Mouse (Mus musculus) kidney, postnatal 10 days (tissue): ENCODE results near the gene Irf1.
A peak's percentile ranks its signal among the peaks of the same experiment; 100 is the strongest.

ENCODE experiments used
- DNase-seq: peaks from one replicate; pipeline ENCODE4 v3.0.0; 2021; ENCODE audit warnings: mixed read lengths

Gene Irf1

DNA sequence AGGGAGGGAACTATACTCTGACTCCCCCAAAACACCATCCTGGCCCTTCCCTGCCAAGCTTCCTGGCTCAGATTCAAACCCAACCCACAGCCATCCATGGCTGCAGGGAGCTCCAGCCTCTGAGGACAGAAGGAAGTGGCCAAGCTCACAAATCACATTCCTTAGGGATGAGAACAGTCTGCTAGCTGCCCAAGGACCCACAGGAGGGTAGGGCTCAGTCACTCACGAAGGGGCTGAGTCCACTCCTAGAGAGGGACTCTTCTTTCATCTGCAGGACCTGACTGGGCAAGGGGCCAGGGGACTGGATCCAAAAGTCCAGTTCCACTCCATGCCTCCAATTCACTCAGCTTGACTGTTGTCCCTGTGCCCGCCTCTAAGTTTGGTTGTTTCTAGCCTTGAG, 8.0 kb upstream of the Irf1 start:
- peak; percentile 93 for DNase-seq

DNA sequence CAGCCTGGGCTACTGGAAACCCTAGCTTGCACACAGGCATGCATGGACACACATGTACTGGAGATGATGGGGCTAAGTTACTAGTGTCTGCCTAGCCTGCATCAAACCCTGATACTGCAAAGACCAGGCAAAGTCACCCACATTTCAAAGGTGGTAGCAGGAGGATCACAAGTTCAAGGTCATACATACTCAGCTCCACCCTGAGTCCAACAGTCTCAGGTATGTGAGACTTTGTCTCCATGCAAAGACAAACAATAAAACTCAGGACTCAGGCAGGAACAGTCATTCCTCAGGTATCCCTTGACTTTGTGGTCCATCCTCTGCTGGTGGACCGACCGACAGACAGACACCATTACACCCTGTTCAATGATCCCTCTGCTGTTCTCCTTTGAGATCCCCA, 7.4 kb upstream of the Irf1 start:
- no peak for DNase-seq

- peak; percentile 96 for DNase-seq
Measured at GRCm38 (mm10) chr11:53762827-53763495, 6.9 kb upstream of the Irf1 start.

DNA sequence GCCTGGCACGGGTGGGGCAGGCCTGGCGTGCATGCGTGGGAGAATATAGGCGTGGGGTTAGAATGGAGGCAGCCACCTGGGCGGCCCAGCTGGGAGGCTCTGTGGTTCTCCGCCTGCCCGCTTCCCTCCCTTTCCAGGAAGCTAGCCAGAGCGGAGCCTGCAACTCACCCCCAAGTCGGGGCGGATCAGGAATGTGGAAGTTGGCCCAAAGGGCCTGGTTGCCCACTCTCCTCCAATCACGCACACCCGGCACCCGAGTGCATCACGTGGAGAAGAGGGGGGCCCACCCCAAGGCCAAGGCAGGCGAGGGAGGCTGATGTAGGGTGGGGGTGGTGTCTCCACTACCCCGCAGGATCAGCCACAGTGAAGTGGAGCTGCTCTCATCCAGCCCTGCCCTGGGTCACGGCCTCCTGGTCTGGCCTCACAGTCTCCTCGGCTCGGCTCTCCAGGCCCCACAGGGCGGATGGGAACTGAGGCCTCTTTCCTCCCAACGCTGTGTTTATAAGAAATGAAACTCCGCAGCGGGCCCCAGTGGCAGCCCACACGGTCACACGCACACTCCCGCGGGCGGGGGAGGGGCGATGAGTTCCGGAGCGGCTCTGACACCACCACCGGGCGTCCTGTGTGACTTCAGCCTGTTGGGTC, 6.2 kb upstream of the Irf1 start:
- peak; percentile 95 for DNase-seq

- DNase-seq = no peak
Measured at GRCm38 (mm10) chr11:53764581-53764980, 5.2 kb upstream of the Irf1 start.

DNA sequence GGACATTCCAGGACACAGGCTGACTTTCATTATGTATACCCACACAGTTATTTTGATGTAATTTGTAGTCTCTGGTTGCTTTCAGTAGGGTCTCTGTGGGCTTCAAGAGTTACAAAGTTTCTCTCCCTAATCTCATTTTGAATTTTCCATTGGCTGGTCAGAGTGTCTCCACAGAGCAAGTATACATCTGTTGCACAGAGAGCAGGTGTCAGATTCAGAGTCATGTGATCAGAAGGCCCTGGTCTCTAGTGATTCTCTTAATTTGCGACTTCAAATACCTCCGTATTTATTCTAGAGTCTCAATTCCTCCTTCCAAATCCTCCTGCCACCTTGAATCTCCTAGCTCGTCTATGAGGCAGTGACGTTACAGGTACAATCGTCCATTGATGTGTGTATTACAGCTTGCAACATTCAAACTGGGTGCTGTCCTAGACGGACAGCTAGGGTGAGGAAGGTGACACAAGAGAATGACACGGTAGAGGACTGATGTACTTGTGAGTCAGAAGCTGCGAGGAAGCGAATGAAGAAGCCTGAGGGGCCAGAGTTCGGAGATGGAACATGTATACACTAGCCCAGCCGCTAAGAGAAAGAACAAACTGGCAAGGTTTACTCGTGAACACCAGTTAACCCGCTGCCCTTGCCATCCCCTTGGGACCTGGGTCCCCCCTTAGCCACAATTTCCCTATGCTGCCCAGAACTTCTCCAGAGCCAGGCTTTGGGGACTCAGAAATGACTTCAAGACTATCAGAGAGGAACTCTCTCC, 1.2 kb upstream of the Irf1 start:
- no peak for DNase-seq

DNA sequence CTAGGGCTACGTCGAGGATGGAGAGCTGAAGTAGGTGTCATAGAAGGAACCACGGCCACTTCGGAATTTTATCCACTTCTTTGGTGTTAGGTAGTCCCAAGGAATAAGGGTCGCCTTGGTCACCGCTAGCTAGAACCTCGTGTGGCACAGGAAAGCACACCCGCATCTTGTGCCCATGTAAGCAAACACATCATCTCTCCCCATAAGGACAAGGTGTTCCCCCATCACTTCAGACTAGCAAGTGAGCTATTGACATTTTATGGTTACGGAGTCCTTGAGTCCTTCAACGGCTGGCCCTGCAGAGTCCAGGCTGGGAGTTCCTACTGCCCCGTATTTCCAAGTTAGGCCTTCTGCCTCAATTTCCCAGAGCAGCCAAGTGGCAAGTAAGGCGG, 633 bp upstream of the Irf1 start:
- DNase-seq = no peak

DNA sequence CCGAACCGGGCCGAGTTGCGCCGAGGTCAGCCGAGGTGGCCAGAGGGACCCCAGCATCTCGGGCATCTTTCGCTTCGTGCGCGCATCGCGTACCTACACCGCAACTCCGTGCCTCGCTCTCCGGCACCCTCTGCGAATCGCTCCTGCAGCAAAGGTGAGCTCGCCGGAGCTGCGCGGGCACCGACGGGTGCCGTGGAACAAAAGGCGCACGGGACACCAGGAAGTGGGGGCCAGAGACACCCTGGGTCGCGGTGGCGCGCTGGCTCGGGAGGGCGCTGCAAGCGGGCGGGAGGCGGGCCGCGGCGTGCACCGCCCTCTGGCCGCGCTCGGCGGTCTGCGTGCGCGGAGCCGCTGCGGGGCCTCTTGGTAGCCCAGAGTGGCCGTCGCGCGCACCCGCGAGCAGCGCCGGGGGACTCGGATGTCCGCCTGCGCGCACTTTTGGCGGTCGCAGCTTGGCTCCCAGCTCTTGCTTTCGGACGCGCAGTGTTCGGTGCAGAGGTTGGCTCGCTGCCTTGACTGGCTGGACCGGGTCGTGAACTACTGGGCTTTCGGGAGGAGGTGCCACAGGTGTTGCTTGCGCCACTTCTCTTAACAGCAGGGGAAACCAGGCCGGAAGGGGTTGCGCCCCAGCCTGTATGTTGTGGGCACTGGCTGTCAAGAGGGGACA, 444 bp downstream of the Irf1 start:
- peak; percentile 89 for DNase-seq

DNA sequence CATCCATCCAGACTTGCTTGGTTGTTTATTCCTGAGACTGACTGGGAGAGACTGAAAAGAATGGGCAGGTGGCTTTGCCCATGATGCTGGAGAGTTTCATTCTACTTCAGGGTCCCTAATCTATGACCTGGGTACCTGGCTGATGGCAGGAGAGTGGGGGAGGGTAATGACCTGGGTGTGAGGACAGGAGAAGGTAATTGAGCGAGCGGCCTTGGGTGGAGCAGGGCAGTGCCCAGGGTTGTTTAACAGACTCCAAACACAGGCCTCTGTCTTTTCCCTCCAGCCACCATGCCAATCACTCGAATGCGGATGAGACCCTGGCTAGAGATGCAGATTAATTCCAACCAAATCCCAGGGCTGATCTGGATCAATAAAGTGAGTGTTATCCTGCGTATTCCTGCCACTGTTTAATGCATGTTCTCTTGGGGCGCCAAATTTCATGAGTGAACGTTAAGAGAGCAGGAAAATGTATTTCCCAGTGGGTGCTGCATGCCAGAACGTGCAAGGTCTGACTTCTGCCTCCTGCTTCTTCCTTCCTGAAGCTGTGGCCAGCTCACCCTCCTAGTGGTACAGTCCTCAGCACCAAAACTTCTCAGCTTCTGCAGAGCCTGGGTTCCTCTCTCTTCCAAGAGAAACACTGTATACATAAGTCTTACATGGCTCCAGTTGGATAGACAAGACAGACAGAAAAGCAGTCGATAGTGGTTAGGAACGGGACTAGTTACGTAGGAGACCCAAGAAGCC, 1.4 kb downstream of the Irf1 start:
- DNase-seq = peak; percentile 21

DNA sequence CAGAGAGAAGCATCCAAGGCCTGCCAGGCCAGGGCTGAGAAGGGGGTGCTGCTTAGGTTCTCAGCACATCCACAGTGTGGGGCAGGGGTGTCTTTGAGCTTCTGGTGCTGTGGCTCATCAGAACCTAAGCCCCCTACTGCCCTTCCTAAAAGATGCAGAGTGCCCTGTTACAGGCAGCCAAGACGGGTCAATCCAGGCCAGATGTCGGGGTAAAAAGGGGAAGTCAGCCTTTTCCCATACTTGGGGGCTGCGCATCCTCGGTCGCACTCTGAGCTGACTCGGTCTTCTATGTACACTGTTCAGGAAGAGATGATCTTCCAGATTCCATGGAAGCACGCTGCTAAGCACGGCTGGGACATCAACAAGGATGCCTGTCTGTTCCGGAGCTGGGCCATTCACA, 2.7 kb downstream of the Irf1 start:
- DNase-seq = no peak

GRCm38 (mm10) chr11:53773087-53773486, 3.3 kb downstream of the Irf1 start, which contains the start of gene Gm17334:
Gm17334 (minus strand) TSS chr11:53773187.
- DNase-seq = no peak

DNA sequence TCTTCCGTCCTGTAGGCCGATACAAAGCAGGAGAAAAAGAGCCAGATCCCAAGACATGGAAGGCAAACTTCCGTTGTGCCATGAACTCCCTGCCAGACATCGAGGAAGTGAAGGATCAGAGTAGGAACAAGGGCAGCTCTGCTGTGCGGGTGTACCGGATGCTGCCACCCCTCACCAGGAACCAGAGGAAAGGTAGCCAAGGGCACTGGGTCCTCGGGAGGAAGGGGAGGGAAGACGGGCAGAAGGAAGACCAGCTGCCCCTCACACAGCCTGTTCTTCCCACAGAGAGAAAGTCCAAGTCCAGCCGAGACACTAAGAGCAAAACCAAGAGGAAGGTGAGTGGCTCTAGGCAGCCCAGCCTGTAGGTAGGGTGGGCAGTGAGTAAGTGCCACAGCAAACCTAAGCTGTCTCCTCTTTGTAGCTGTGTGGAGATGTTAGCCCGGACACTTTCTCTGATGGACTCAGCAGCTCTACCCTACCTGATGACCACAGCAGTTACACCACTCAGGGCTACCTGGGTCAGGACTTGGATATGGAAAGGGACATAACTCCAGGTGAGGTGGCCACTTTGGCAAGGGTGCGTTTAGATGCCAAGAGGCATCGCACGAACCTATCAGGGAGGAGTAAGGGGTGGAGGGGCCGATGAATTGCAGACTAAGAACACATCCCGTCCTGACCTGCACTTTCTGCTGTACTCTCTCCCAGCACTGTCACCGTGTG, 4.0 kb downstream of the Irf1 start:
- no peak for DNase-seq

DNA sequence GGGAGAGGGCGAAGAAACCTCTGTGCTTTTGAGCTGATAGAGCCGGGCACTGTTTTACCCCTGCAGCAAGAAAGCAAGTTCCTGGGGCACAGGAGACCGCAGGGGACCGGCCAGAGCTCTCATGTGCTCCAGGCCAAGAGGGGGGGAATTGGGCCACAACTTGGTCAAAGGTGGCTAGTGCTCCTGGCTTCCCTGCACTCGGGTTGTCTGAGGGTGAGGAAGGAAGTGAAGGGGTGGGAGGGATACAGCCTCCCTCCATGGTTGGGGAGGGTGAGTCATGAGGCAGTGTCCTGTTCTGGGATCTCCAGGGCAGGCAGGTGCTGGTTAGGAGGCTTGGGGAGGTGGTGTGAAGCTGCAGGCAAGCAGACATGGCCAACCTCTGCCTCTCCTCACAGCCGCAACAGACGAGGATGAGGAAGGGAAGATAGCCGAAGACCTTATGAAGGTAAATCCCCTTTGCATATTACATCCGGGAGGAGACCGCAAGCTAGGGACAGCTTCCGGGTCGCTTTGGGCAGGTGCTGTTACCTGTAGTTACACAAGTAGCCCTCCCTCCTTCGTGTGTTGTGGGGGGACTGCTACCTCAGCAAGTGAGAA, 4.9 kb downstream of the Irf1 start:
- no peak for DNase-seq

DNA sequence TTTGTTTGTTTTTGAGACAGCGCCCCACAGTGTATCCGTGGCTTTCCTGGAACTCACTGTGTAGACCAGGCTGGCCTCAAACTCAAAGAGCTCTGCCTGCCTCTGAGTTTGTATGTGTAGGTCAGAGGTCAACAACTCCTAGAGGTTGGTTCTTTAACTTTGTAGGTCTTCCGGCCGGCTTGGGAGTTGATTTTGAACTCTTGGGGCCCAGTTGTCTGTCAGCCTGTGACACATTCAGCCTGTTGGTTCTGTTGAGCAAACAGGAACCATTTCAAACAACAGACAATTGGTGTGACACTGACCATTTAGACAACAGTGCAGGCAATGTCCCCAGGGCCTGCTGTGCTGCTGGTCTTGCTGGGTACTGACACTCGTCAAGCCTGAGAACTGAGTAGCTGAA, 7.9 kb downstream of the Irf1 start:
- no peak for DNase-seq

DNA sequence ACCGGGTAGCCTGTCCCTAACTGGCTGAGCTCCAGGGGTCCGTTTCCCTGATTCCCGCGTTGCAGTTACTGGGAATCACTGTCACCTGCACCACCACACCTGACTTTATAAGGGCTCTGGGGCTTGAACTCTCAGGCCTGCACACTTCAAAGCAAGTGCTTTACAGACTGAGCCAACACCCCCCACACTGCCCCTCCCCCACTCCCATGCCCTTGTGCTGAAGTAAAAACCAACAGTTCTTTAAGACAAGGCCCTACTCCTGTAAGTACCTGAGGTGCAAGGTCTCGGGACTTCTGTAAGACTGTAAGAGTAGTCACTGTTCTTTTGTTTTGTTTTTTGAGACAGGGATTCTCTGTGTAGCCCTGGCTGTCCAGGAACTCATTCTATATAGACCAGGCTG, 8.6 kb downstream of the Irf1 start:
- DNase-seq = peak; percentile 21

- DNase-seq = no peak
Measured at GRCm38 (mm10) chr11:53779808-53780207, 10.0 kb downstream of the Irf1 start.

DNA sequence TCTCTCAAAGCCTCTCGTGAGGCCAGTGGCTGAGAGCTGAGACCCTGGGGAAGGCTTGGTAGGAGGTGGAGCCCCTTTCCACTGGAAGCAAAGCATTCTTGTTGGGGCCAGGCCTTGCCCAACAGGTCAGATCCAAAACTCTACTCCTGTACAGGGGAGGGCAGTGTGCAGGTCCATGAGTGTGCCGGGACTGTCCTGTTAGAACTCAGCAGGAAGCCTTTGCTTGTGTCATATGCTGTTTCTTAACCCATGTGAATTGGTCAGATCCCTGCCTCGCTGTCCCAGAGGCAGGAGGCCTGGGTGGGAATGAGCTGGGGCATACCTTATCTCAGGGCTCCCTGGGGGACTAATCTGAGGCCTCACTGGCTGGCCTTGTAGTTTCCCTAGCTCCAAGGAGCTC, 10.4 kb downstream of the Irf1 start:
- peak; percentile 5 for DNase-seq

GRCm38 (mm10) chr11:53781201-53781775, 11.5 kb downstream of the Irf1 start:
- DNase-seq = peak; percentile 15

- DNase-seq = peak; percentile 79
Measured at GRCm38 (mm10) chr11:53781964-53782363, 12.2 kb downstream of the Irf1 start.

- DNase-seq = peak; percentile 44
Measured at GRCm38 (mm10) chr11:53783288-53783687, 13.5 kb downstream of the Irf1 start.

- DNase-seq = no peak
Measured at GRCm38 (mm10) chr11:53785311-53785936, 15.6 kb downstream of the Irf1 start.
